Mouse (Mus musculus) erythroblast, adult 5-6 weeks (primary cell): ENCODE measurements around the gene Hacd3. TPM values are rescaled to one million over a fixed set of nuclear protein-coding genes. Genes with fewer than 3 reads are reported as not detected.
"Not testable (repeated sequence)": the region's sequence is repeated elsewhere in the genome, so short reads cannot be mapped to it uniquely, and the experiment has no call there.

ENCODE experiments used
- ATAC-seq: replicated peaks from 2 replicates; pipeline ENCODE4 v1.8.0; 2016; ENCODE audit warnings: moderate number of reproducible peaks, mild to moderate bottlenecking, moderate TSS enrichment, inconsistent platforms; ENCODE audit not compliant: poor library complexity, low FRiP score, severe bottlenecking
- total RNA-seq, 2 experiments: library from RNA; stranded (forward) in 1 of 2; stranded (reverse) in 1 of 2; fragments of 150-400 nt in 1 of 2; fragments of 200-764, 138-1000 nt in 1 of 2; gene quantifications; 2 replicates each; pipeline versions ENCODE4 v1.2.3 to v1.2.4; 2015 to 2017; ENCODE audit warnings: low replicate concordance in 2 of 2

Gene Hacd3
- total RNA-seq (2015; ENCODE audit: low replicate concordance), result 6.1 and 18.3 TPM in 2 replicates
- total RNA-seq (2017; ENCODE audit: low replicate concordance), result 19.9 and 20.2 TPM in 2 replicates

GRCm38 (mm10) chr9:65020991-65021886, at the start of gene Hacd3:
Gene Hacd3 (minus strand): TSS chr9:65021693.
- peak; percentile 89 for ATAC-seq

DNA sequence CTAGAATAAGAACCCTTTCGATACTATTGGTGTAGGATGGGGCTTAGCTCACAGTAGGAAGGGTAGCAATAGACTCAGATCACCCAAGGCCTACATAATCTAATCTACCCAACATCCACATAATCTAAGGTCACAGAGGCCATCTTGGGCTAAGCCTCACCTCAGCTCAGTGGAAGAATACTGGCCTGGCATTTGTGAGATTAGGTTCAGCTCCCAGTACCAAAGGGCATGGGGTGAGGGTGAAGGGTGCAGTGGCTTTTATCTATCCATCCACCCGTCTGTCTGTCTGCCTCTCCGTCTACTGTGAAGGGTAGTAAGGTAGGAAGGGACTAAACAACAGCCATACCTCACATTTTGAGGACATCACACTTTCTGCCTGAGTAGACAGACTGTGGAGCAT, 49.1 kb upstream of the Hacd3 start:
- ATAC-seq, result peak; percentile 90

DNA sequence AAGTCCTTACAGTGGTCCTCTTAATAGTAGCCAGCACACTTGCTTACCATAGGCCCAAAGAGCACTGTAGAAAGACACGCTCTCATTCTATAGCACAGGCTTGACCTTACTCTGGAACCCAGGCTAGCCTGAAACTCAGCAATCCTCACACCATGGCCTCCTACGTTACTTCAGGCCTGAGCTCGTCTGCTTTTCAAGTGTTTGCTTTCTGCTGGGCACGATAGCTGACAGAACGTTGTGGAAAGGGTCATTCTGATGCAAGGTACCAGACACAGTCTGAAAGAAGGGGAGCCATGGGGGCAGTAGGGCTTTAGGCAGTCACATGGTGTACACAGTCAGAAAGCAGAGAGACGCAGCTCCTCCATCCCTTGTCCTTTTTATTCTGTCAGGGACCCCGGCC, 42.8 kb upstream of the Hacd3 start:
- no peak; the same call in 1 of the 2 replicates for ATAC-seq

GRCm38 (mm10) chr9:65050981-65051380, 29.5 kb upstream of the Hacd3 start:
- ATAC-seq, result no peak

DNA sequence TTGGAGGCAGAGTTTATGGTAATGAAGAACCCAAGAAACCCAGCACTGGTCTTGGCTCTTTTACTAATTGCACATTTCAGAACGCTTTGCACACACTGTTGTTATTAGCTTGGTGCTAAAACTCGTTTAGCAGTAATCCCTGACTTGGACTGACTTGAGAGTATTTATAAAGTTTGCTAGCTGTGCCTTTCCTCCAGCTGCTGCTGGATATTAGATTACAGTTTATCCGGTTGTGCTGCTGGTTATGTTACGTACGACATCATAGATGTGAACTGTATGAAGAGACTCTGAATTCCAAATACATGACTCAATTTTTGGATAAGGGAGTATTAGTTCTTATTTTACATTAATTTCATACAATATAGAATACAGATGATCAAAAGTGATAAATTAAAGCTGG, 27.9 kb upstream of the Hacd3 start:
- no peak for ATAC-seq

DNA sequence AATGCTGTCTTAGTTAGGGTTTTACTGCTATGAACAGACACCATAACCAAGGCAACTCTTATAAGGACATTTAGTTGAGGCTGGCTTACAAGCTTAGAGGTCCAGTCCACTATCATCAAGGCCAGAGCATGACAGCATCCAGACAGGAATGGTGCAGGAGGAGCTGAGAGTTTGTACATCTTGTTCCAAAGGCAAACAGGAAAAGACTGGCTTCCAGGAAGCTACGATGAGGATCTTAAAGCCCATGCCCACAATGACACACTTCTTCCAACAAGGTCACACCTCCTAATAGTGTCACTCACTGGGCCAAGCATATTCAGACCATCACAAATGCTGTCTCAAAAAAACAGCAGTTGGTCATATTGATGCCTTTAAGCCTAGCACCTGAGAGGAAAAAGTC, 25.5 kb upstream of the Hacd3 start:
- no peak for ATAC-seq

DNA sequence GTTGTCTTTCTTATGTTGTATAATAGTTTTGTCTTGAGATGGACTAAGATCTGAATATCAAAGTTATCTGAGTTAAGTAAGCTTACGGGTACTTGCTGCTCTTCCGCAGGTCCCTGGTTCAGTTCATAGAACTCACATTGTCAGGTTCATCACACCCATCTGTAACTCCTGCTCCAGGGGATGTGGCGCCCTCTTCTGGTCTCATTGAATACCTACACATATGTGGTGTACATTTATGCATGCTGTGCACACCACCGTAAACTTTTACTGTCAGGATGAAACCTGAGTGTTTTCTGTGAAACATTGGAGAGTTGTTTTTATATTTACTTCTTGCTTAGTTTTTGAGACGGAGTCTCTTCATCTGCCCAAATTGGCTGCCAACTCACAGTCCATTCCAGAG, 19.9 kb upstream of the Hacd3 start:
- 0 out of 2 replicates have a peak, but pooled peaks have one; percentile 64 for ATAC-seq

GRCm38 (mm10) chr9:65036861-65037260, 15.4 kb upstream of the Hacd3 start:
- no peak for ATAC-seq

GRCm38 (mm10) chr9:65036456-65036855, 15.0 kb upstream of the Hacd3 start:
- ATAC-seq, result no peak

DNA sequence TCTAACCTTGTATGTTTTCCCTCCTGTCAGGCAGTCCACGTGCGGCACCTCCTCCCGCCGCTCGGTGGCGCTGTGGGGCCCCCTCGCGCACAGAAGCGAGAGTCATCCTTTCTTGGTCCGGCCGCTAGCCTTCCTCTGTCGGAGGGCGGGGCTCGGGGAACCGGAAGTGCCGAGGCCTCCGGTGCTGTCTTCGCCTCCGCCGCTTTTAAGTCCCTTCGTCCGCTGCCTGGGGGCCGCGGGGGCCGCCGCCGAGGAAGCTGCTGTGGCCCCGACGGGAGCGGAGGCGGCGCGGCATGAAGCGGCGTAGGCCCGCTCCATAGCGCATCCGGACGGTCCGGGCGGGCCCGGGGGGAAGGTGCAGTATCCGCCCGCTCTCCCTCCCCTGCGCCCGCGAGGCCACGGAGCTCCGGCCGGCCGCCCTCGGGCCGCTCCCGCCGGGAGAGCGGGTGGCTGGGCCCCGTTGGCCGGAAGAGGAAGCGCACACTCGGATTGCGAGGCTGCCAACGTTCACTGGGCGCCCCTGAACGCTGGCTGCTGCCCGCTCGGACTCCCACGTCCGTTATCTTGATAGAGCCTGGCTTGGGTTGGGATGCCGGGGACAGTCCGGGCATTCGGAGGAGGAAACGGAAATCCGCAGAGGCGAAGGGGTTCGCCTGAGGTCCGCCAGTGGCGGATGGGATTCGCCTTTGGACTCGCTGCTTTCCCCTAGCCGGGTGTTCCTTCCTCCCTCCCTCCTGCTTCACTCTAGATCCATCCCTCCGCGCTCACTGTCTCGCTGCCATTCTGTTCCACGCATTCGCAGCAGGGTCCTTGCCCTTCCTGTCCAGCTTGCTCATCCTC, 11.0 kb upstream of the Hacd3 start, which contains the start of gene Dpp8:
Gene Dpp8 (plus strand): TSS at position 146 of the 840 bp plus-strand sequence.
- ATAC-seq, result peak; percentile 96

GRCm38 (mm10) chr9:65031894-65032268, 10.4 kb upstream of the Hacd3 start:
- ATAC-seq, result peak; percentile 47

DNA sequence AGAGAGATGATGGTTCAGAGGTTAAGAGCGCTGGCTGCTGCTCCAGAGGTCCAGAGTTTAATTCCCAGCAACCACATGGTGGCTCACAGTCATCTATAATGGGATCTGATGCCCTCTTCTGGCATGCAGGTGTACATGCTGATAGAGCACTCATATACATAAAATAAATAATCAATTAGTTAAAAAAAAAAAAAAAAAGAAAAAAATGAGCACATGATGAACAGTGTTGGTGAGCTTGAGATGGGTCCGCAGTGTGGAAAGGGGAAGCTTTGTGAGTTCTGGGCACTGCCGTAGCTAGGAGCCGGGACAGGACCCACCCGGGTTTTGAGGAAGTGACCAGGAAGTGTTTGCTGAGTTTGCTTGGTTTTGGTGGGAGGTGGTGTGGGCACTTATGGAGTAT, 9.9 kb upstream of the Hacd3 start:
- ATAC-seq, result not testable (repeated sequence)

DNA sequence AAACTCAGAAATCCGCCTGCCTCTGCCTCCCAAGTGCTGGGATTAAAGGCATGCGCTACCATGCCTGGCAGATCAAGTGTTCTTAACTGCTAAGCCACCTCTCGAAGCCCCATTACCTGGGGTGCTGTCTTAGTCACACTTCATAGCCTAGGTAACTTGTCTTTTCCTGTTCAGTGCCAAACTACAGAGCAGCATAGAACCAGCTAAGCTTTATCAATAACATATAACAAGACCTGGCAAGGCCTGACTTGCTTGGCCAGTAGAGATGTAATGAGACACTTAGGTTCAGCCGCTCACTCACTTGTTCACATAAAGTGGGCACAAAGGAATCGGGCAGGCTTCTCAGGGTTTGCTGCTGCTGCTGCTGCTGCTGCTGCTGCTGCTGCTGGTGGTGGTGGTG, 6.8 kb upstream of the Hacd3 start:
- no peak for ATAC-seq

GRCm38 (mm10) chr9:65027241-65027640, 5.7 kb upstream of the Hacd3 start:
- ATAC-seq, result no peak

DNA sequence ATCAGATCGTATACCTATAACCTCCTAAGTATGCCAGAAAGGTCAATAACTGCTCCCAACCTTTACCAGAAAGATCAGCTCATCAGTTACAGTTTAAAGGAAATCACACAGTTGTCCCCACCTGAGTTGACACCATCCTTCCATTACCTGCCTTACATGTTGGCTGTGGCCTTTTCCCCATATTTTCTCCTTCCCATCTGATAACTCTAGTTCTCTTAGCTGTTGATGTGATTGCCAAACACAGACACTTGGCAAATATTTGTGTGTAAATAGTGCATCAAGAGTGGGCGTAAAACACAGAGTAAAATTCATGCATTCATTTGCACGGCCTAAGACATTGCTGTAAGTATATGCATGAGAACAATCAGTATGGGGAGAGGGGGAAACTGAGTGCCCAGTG, 2.0 kb upstream of the Hacd3 start:
- no peak for ATAC-seq

GRCm38 (mm10) chr9:65022580-65023135, 1.2 kb upstream of the Hacd3 start:
- ATAC-seq, result no peak

GRCm38 (mm10) chr9:65021887-65022579, 540 bp upstream of the Hacd3 start:
- peak; percentile 25 for ATAC-seq

DNA sequence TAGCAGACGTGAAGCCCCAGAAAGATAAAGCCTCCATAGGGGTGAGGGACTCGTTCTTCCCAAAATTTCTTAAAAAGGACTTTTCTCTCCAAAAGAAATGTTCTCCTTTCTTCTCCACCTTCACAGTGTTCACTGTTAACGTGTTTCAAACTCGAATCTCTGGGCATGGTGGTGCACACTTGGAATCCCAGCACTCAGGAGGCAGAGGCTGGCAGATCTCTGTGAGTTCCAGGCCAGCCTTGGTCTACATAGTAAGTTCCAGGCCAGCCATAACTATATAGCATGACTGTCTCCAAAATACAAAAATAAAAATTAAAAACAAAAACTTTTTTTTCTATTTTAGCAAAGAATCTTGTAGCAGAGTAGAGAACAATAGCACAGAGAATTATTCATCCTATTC, 1.4 kb downstream of the Hacd3 start:
- ATAC-seq, result no peak

- ATAC-seq, result no peak
These were observed 2.3 kb downstream of the Hacd3 start for GRCm38 (mm10) chr9:65019146-65019545.
